Comparison of ENCODE assay signal across 7 mouse cellular contexts in genomic region chr8:83876080-83876837, GRCm38 (mm10). TPM values are rescaled to one million over a fixed set of nuclear protein-coding genes. Genes with fewer than 3 reads are reported as not detected.
DNase-seq lines count a peak whose midpoint lies in the region; ATAC-seq lines count a peak whose summit lies in the region.

No protein-coding gene starts in this region.

- peak overlapping the region; percentile 59 for H3K4me3 ChIP-seq in hindbrain, embryonic 14.5 days (replicated peaks; ENCODE audit: low read length)
- peak overlapping the region; percentile 66 for H3K4me3 ChIP-seq in midbrain, embryonic 14.5 days (replicated peaks; ENCODE audit: low read depth, low read length)

- peaks cover 11% of the 10 kb centered on the region for H3K4me1 ChIP-seq in hindbrain, embryonic 14.5 days (replicated peaks; ENCODE audit: control insufficient read depth, insufficient read depth, low read length)
- peaks cover 22% of the 10 kb centered on the region for H3K4me1 ChIP-seq in midbrain, embryonic 14.5 days (ENCODE audit: control insufficient read depth, insufficient read depth, low read length)

- peak overlapping the region; percentile 74 for H3K4me2 ChIP-seq in hindbrain, embryonic 14.5 days (replicated peaks)
- H3K4me2 ChIP-seq in midbrain, embryonic 14.5 days (ENCODE audit: low read length), result peak overlapping the region; percentile 85

- H3K9me3 ChIP-seq in hindbrain, embryonic 14.5 days (ENCODE audit: control insufficient read depth, low read length), result no peaks in the 10 kb centered on the region
- H3K9me3 ChIP-seq in midbrain, embryonic 14.5 days (ENCODE audit: control insufficient read depth, low read length), result peaks cover 4% of the 10 kb centered on the region; the same call in 1 of the 2 replicates

- peak; percentile 34 for DNase-seq in right cerebral cortex, postnatal 4 days
- no peak for DNase-seq in right cerebral cortex, postnatal 25 days
- peak; percentile 48 for DNase-seq in embryo, embryonic 9.5 days (ENCODE audit: extremely low spot score)
- no peak for DNase-seq in hindbrain, embryonic 14.5 days (ENCODE audit: low spot score)
- DNase-seq in midbrain, embryonic 14.5 days, result peak; percentile 68
- no peak for DNase-seq in frontal cortex, adult 2 months (ENCODE audit: extremely low spot score in 1 of 2, low spot score in 1 of 2)
- no peak for DNase-seq in urinary bladder, postnatal 4 days (ENCODE audit: low spot score in 2 of 2)

- H3K36me3 ChIP-seq in hindbrain, embryonic 14.5 days (replicated peaks; ENCODE audit: control insufficient read depth, insufficient read depth), result no peaks in the 10 kb centered on the region
- no peaks in the 10 kb centered on the region for H3K36me3 ChIP-seq in midbrain, embryonic 14.5 days (ENCODE audit: control insufficient read depth, insufficient read depth, low read length)

- WGBS in hindbrain, embryonic 14.5 days, result under 1% methylated on average over 41 of the region's 41 CpGs
- WGBS in midbrain, embryonic 14.5 days, result 2% methylated on average over 41 of the region's 41 CpGs

- H3K9ac ChIP-seq in hindbrain, embryonic 14.5 days, result peak overlapping the region; percentile 77
- peak overlapping the region; percentile 73 for H3K9ac ChIP-seq in midbrain, embryonic 14.5 days (replicated peaks; ENCODE audit: low read length)

- peak overlapping the region; percentile 85 for H3K27ac ChIP-seq in hindbrain, embryonic 14.5 days
- H3K27ac ChIP-seq in midbrain, embryonic 14.5 days (replicated peaks; ENCODE audit: low read depth, low read length), result peak overlapping the region; percentile 88

- H3K27me3 ChIP-seq in hindbrain, embryonic 14.5 days (ENCODE audit: control insufficient read depth, insufficient read depth, low read length), result 0 out of 2 replicates have a peak, but pooled peaks cover 6% of the 10 kb centered on the region
- H3K27me3 ChIP-seq in midbrain, embryonic 14.5 days (ENCODE audit: control insufficient read depth, insufficient read depth, low read length), result 0 out of 2 replicates have a peak, but pooled peaks cover 4% of the 10 kb centered on the region

- ATAC-seq in hindbrain, embryonic 14.5 days (ENCODE audit: low FRiP score), result no peak; the same call in 1 of the 2 replicates
- ATAC-seq in midbrain, embryonic 14.5 days (ENCODE audit: low FRiP score, low TSS enrichment), result peak; percentile 24

RNA-seq across cellular contexts. Expression of gene Adgrl1, which starts 23.6 kb away (rescaled TPM):
- 67.1 and 72.0 TPM in 2 replicates for polyA plus RNA-seq in hindbrain, embryonic 14.5 days (2014; fragmentation: Nextera tagmentation; extraction: Ambion mirVana)
- 77.2 and 92.7 TPM in 2 replicates for polyA plus RNA-seq in midbrain, embryonic 14.5 days (2014; fragmentation: Nextera tagmentation; extraction: Ambion mirVana)
- polyA plus RNA-seq in frontal cortex, adult 2 months (2012; rRNA removed), result 199 and 247 TPM in 2 replicates

Comparison
In these comparisons a context has a peak if more than half of its experiments do, and no peak if none do; other contexts are left out.
1. DNase-seq: peak in right cerebral cortex, postnatal 4 days (single experiment), embryo, embryonic 9.5 days (single experiment) and midbrain, embryonic 14.5 days (single experiment); none in right cerebral cortex, postnatal 25 days (single experiment), hindbrain, embryonic 14.5 days (single experiment), frontal cortex, adult 2 months (0 of 2) and urinary bladder, postnatal 4 days (0 of 2).